Mouse (Mus musculus) erythroid progenitor cell, adult 5-6 weeks (primary cell): ENCODE results near the gene Rhebl1. TPM values are rescaled to one million over a fixed set of nuclear protein-coding genes. Genes with fewer than 3 reads are reported as not detected.
"Not testable (repeated sequence)": the region's sequence is repeated elsewhere in the genome, so short reads cannot be mapped to it uniquely, and the experiment has no call there.

Experiments
- ATAC-seq: replicated peaks from 2 replicates; pipeline ENCODE4 v1.8.0; 2016; ENCODE audit warnings: moderate number of reproducible peaks, mild to moderate bottlenecking, moderate TSS enrichment, inconsistent platforms; ENCODE audit not compliant: poor library complexity, low FRiP score, severe bottlenecking
- total RNA-seq, 2 experiments: library from RNA; stranded (forward) in 1 of 2; stranded (reverse) in 1 of 2; fragments of 150-400 nt in 1 of 2; fragments of 186-747, 209-891 nt in 1 of 2; gene quantifications; 2 replicates each; pipeline versions ENCODE4 v1.2.3 to v1.2.4; 2015 to 2017; ENCODE audit warnings: low replicate concordance in 2 of 2

Rhebl1 gene
- 2.2 and 5.9 TPM in 2 replicates for total RNA-seq (2015; ENCODE audit: low replicate concordance)
- total RNA-seq (2017; ENCODE audit: low replicate concordance): not detected in 2 replicates

GRCm38 (mm10) chr15:98893940-98894745, at the start of gene Rhebl1:
Gene Rhebl1, minus strand, starts transcription at chr15:98894540.
- ATAC-seq: no peak

GRCm38 (mm10) chr15:98943133-98943532, 48.8 kb upstream of the Rhebl1 start:
- ATAC-seq: no peak

- no peak for ATAC-seq
These were observed 47.7 kb upstream of the Rhebl1 start for GRCm38 (mm10) chr15:98942081-98942480.

GRCm38 (mm10) chr15:98941539-98941938, 47.2 kb upstream of the Rhebl1 start:
- no peak for ATAC-seq

GRCm38 (mm10) chr15:98940816-98941215, 46.5 kb upstream of the Rhebl1 start:
- ATAC-seq: no peak

- peak; percentile 87 for ATAC-seq
These were observed 40.0 kb upstream of the Rhebl1 start, which contains the start of gene Tuba1b for GRCm38 (mm10) chr15:98934217-98934839. Gene Tuba1b, minus strand, starts transcription at chr15:98934565.

GRCm38 (mm10) chr15:98933833-98934216, 39.5 kb upstream of the Rhebl1 start:
- peak; percentile 85 for ATAC-seq

GRCm38 (mm10) chr15:98933004-98933671, 38.8 kb upstream of the Rhebl1 start:
- ATAC-seq: 0 out of 2 replicates have a peak, but pooled peaks have one; percentile 2

- ATAC-seq: no peak
These were observed 36.7 kb upstream of the Rhebl1 start for GRCm38 (mm10) chr15:98930998-98931397.

GRCm38 (mm10) chr15:98930017-98930734, 35.8 kb upstream of the Rhebl1 start:
- ATAC-seq: no peak

- peak; percentile 55; the same call in 1 of the 2 replicates for ATAC-seq
These were observed 34.4 kb upstream of the Rhebl1 start for GRCm38 (mm10) chr15:98928598-98929240.

- ATAC-seq: no peak
These were observed 33.2 kb upstream of the Rhebl1 start for GRCm38 (mm10) chr15:98927566-98927965.

- ATAC-seq: no peak
These were observed 30.3 kb upstream of the Rhebl1 start for GRCm38 (mm10) chr15:98924682-98925081.

- ATAC-seq: no peak
These were observed 28.7 kb upstream of the Rhebl1 start for GRCm38 (mm10) chr15:98923031-98923537.

- no peak for ATAC-seq
These were observed 28.2 kb upstream of the Rhebl1 start for GRCm38 (mm10) chr15:98922581-98922980.

- no peak for ATAC-seq
These were observed 27.2 kb upstream of the Rhebl1 start for GRCm38 (mm10) chr15:98921510-98921909.

GRCm38 (mm10) chr15:98918499-98918895, 24.2 kb upstream of the Rhebl1 start:
- not testable (repeated sequence) for ATAC-seq

GRCm38 (mm10) chr15:98917538-98918498, 23.5 kb upstream of the Rhebl1 start, which contains the start of gene Lmbr1l:
Gene Lmbr1l, minus strand, starts transcription at chr15:98918231.
- peak; percentile 99 for ATAC-seq
